Mouse (Mus musculus): ENCODE measurements around the gene Alg1. TPM values are rescaled to one million over a fixed set of nuclear protein-coding genes. Genes with fewer than 3 reads are reported as not detected.

Gene Alg1
- polyA plus RNA-seq, 2 experiments = 36.0 to 59.0 TPM

DNA sequence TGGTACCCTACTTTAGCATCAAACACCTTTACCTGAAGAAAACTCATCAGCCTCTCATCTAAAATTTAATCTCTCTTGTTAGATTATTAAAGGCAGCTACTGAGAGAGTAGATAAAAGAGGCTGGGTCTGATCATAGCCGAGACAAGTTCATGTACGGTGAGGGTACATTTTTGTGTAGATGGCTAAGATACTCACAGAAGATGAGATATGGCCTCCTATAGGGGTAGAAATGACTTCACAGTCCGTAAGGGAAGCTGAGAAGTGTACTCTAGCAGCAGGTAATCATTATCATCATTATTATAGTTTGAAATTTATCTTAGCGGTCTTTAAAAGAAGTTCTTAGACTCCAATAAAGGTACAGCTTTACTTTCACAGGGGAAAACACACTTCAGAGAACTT lies 439 bp upstream of the Alg1 start:
- Histone ChIP-seq H3K27ac (replicated peaks; ENCODE audit: low read depth, low read length) (no peak overlapping the region), H3K27me3 (ENCODE audit: control insufficient read depth, insufficient read depth, low read length) (no peaks in the 10 kb centered on the region), H3K9ac (ENCODE audit: low read depth, low read length, severe bottlenecking) (no peak overlapping the region), H3K4me3 (replicated peaks; ENCODE audit: low read length) (peak overlapping the region; percentile 78), H3K9me3 (ENCODE audit: control insufficient read depth, low read length) (no peaks in the 10 kb centered on the region), H3K4me2 (replicated peaks; ENCODE audit: low read depth, low read length, severe bottlenecking) (peak overlapping the region; percentile 74; the same call in 1 of the 2 replicates), H3K36me3 (ENCODE audit: control insufficient read depth, insufficient read depth, low read length) (peaks cover 8% of the 10 kb centered on the region; the same call in 1 of the 2 replicates), H3K4me1 (ENCODE audit: control insufficient read depth, insufficient read depth, low read length) (peaks cover 7% of the 10 kb centered on the region)
- ATAC-seq (ENCODE audit: low FRiP score, low read depth) = peak; percentile 2; the same call in 1 of the 2 replicates
- no peak for TF ChIP-seq POLR2A (IDR thresholded peaks at IDR 0.05; ENCODE audit: borderline replicate concordance, extremely low read depth, insufficient read depth, insufficient read length)
- no peak for DNase-seq (ENCODE audit: low spot score)
- 76% methylated on average over 4 of the region's 4 CpGs for WGBS

DNA sequence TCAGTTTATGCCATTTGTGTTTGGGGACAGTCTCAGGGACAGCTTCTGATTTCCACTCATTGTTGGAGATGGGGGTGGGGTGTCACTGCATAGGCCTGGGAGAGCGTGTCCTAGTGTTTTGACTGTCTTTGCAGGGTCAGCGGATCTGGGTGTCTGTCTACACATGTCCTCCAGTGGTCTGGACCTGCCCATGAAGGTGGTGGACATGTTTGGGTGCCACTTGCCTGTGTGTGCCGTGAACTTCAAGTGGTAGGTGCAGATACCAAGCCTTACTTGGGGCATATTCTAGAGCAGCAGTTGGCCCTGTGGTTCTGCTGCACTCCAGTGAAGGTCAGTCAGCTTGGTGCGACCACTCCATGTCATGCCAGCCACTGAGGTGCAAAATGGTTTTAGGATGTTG lies 8.9 kb downstream of the Alg1 start:
- no peaks in the 10 kb centered on the region for H3K9me3 ChIP-seq (ENCODE audit: control insufficient read depth, low read length)
- TF ChIP-seq POLR2A (IDR thresholded peaks at IDR 0.05; ENCODE audit: borderline replicate concordance, extremely low read depth, insufficient read depth, insufficient read length) = no peak
- H3K27me3 ChIP-seq (ENCODE audit: control insufficient read depth, insufficient read depth, low read length) = no peaks in the 10 kb centered on the region
- ATAC-seq (ENCODE audit: low FRiP score, low read depth) = no peak
- no peak overlapping the region for H3K4me3 ChIP-seq (replicated peaks; ENCODE audit: low read length)
- no peak overlapping the region for H3K9ac ChIP-seq (ENCODE audit: low read depth, low read length, severe bottlenecking)
- H3K4me2 ChIP-seq (replicated peaks; ENCODE audit: low read depth, low read length, severe bottlenecking) = no peak overlapping the region
- WGBS = 92% methylated on average over 4 of the region's 4 CpGs
- no peak overlapping the region for H3K27ac ChIP-seq (replicated peaks; ENCODE audit: low read depth, low read length)
- no peaks in the 10 kb centered on the region for H3K4me1 ChIP-seq (ENCODE audit: control insufficient read depth, insufficient read depth, low read length)
- H3K36me3 ChIP-seq (ENCODE audit: control insufficient read depth, insufficient read depth, low read length) = peaks cover 81% of the 10 kb centered on the region
- DNase-seq (ENCODE audit: low spot score) = no peak

DNA sequence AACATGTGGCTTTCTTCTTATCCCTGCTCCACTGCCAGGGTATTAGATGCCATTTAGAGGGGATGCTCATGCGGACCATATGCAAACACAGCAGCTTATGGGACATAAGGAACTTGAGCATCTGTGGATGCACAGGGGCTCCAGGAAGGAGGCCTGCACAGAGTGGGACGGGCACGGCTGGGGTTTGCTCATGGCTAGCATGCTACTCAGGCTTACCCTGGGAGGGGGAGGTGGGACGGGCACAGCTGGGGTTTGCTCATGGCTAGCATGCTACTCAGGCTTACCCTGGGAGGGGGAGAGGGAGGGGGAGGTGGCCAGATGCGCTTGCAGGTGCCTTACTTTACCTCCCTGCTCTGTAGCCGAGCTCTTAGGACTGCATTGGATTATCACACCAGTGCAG lies 9.5 kb downstream of the Alg1 start:
- Histone ChIP-seq H3K4me1 (ENCODE audit: control insufficient read depth, insufficient read depth, low read length) (no peaks in the 10 kb centered on the region), H3K9ac (ENCODE audit: low read depth, low read length, severe bottlenecking) (no peak overlapping the region), H3K9me3 (ENCODE audit: control insufficient read depth, low read length) (no peaks in the 10 kb centered on the region), H3K27ac (replicated peaks; ENCODE audit: low read depth, low read length) (no peak overlapping the region), H3K27me3 (ENCODE audit: control insufficient read depth, insufficient read depth, low read length) (no peaks in the 10 kb centered on the region), H3K4me3 (replicated peaks; ENCODE audit: low read length) (no peak overlapping the region), H3K4me2 (replicated peaks; ENCODE audit: low read depth, low read length, severe bottlenecking) (no peak overlapping the region), H3K36me3 (ENCODE audit: control insufficient read depth, insufficient read depth, low read length) (peaks cover 85% of the 10 kb centered on the region)
- no peak for ATAC-seq (ENCODE audit: low FRiP score, low read depth)
- TF ChIP-seq POLR2A (IDR thresholded peaks at IDR 0.05; ENCODE audit: borderline replicate concordance, extremely low read depth, insufficient read depth, insufficient read length) = no peak
- DNase-seq (ENCODE audit: low spot score) = no peak
- WGBS = 82% methylated on average over 6 of the region's 6 CpGs

DNA sequence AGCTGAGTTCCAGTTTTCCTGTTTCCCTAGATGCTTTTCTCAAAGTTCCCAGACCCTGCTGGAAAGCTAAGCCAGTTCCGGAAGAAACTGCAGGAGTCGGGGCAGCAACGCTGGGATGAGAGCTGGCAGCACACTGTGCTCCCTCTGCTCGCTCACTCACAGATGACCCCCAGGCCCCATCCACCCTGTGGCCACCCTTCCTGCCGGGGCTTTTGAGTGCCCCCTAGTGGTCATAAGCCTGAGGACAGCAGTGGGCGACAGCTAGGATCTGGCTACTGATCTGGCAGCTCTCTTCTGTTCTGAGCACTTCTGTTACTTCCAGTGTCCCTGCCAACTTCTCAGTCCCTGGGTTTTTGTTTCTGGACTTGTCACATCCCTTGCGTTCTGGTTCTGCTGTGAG lies 11.0 kb downstream of the Alg1 start:
- H3K9ac ChIP-seq (ENCODE audit: low read depth, low read length, severe bottlenecking) = no peak overlapping the region
- ATAC-seq (ENCODE audit: low FRiP score, low read depth) = no peak
- H3K27me3 ChIP-seq (ENCODE audit: control insufficient read depth, insufficient read depth, low read length) = no peaks in the 10 kb centered on the region
- WGBS = 35% methylated on average over 7 of the region's 7 CpGs
- no peak overlapping the region for H3K4me3 ChIP-seq (replicated peaks; ENCODE audit: low read length)
- no peaks in the 10 kb centered on the region for H3K9me3 ChIP-seq (ENCODE audit: control insufficient read depth, low read length)
- H3K4me2 ChIP-seq (replicated peaks; ENCODE audit: low read depth, low read length, severe bottlenecking) = no peak overlapping the region
- H3K36me3 ChIP-seq (ENCODE audit: control insufficient read depth, insufficient read depth, low read length) = peaks cover 90% of the 10 kb centered on the region
- DNase-seq (ENCODE audit: low spot score) = no peak
- no peaks in the 10 kb centered on the region for H3K4me1 ChIP-seq (ENCODE audit: control insufficient read depth, insufficient read depth, low read length)
- no peak for TF ChIP-seq POLR2A (IDR thresholded peaks at IDR 0.05; ENCODE audit: borderline replicate concordance, extremely low read depth, insufficient read depth, insufficient read length)
- H3K27ac ChIP-seq (replicated peaks; ENCODE audit: low read depth, low read length) = no peak overlapping the region

DNA sequence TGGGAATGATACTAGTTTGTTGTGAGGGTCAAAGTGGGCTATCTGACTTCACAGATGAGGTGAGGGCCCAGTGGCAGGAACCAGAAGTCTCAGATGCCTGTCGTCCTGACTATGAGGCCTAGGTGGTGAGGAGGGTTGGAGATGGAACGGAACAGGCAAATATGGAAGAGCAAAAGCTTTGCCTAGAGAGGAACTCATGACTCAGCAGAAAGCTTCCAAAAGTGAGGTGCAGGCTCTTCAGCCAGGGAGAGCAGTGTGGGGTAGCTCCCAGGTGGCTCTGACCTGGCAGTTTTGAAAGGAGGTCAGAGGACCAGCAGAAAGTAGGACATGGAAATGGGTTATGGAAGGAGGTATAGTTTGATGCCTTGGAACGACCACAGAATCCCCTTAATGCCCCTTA lies 17.5 kb downstream of the Alg1 start:
- 94% methylated on average over 3 of the region's 3 CpGs for WGBS
- H3K36me3 ChIP-seq (ENCODE audit: control insufficient read depth, insufficient read depth, low read length) = peaks cover 39% of the 10 kb centered on the region

DNA sequence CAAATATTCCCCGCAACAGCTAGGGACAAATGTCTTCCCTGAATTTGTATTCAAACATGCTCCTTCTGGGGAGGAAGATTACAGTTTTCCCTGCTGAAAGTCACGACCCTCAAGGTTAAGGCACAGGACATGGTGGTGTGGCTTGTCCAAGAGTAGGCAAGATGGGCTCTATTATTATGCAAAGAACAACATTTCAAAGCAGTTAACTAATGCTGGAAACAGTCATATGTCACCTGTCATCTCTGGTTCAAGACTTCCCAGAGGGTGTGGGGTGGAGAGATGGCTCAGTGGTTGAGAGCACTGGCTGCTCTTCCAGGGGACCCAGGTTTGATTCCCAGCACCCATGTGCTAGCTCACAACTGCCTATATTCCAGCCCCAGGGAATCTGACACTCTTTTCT lies 18.8 kb downstream of the Alg1 start:
- Histone ChIP-seq H3K4me1 (ENCODE audit: control insufficient read depth, insufficient read depth, low read length) (peaks cover 5% of the 10 kb centered on the region; the same call in 1 of the 2 replicates), H3K27me3 (ENCODE audit: control insufficient read depth, insufficient read depth, low read length) (no peaks in the 10 kb centered on the region), H3K9me3 (ENCODE audit: control insufficient read depth, low read length) (no peaks in the 10 kb centered on the region), H3K27ac (replicated peaks; ENCODE audit: low read depth, low read length) (no peak overlapping the region), H3K4me2 (replicated peaks; ENCODE audit: low read depth, low read length, severe bottlenecking) (no peak overlapping the region), H3K36me3 (ENCODE audit: control insufficient read depth, insufficient read depth, low read length) (peaks cover 30% of the 10 kb centered on the region), H3K9ac (ENCODE audit: low read depth, low read length, severe bottlenecking) (no peak overlapping the region), H3K4me3 (replicated peaks; ENCODE audit: low read length) (no peak overlapping the region)
- no peak for DNase-seq (ENCODE audit: low spot score)
- no peak for ATAC-seq (ENCODE audit: low FRiP score, low read depth)
- WGBS = 92% methylated on average over 2 of the region's 2 CpGs
- TF ChIP-seq POLR2A (IDR thresholded peaks at IDR 0.05; ENCODE audit: borderline replicate concordance, extremely low read depth, insufficient read depth, insufficient read length) = no peak

More for the DNA sequence above, 17.5 kb downstream of the Alg1 start:
- Histone ChIP-seq H3K9me3 (ENCODE audit: control insufficient read depth, low read length) (no peaks in the 10 kb centered on the region), H3K27me3 (ENCODE audit: control insufficient read depth, insufficient read depth, low read length) (no peaks in the 10 kb centered on the region), H3K9ac (ENCODE audit: low read depth, low read length, severe bottlenecking) (no peak overlapping the region), H3K4me1 (ENCODE audit: control insufficient read depth, insufficient read depth, low read length) (peaks cover 5% of the 10 kb centered on the region; the same call in 1 of the 2 replicates), H3K4me3 (replicated peaks; ENCODE audit: low read length) (no peak overlapping the region), H3K27ac (replicated peaks; ENCODE audit: low read depth, low read length) (no peak overlapping the region), H3K4me2 (replicated peaks; ENCODE audit: low read depth, low read length, severe bottlenecking) (no peak overlapping the region)
- ATAC-seq (ENCODE audit: low FRiP score, low read depth) (no peak), DNase-seq (ENCODE audit: low spot score) (no peak)
- no peak for TF ChIP-seq POLR2A (IDR thresholded peaks at IDR 0.05; ENCODE audit: borderline replicate concordance, extremely low read depth, insufficient read depth, insufficient read length)
